Mouse (Mus musculus) embryo, embryonic 10.5 days (tissue): ENCODE results near the gene Gng2.

Source experiments
- DNase-seq: peaks from one replicate; pipeline ENCODE4 v3.0.0-alpha.2; 2015; ENCODE audit warnings: low spot score

Gene Gng2

GRCm38 (mm10) chr14:19858808-19859776 is 118.3 kb downstream of the Gng2 start:
- peak; percentile 47 for DNase-seq

GRCm38 (mm10) chr14:19858279-19858678 is 119.1 kb downstream of the Gng2 start:
- DNase-seq = no peak

- no peak for DNase-seq
Measured at GRCm38 (mm10) chr14:19853471-19853870, 124.0 kb downstream of the Gng2 start.

GRCm38 (mm10) chr14:19839600-19840332 is 137.7 kb downstream of the Gng2 start:
- DNase-seq = peak; percentile 87

GRCm38 (mm10) chr14:19836289-19836688 is 141.1 kb downstream of the Gng2 start:
- no peak for DNase-seq

- DNase-seq = peak; percentile 39
Measured at GRCm38 (mm10) chr14:19825481-19825880, 151.9 kb downstream of the Gng2 start.

- peak; percentile 96 for DNase-seq
Measured at GRCm38 (mm10) chr14:19823321-19824142, 153.9 kb downstream of the Gng2 start, which contains the start of gene Rtraf. Gene Rtraf (minus strand): TSS chr14:19823824.
